8 mouse cellular contexts compared by ENCODE assay signal in genomic region chr8:95807861-95808260, GRCm38 (mm10). TPM values are rescaled to one million over a fixed set of nuclear protein-coding genes. Genes with fewer than 3 reads are reported as not detected.
DNase-seq lines count a peak whose midpoint lies in the region; ATAC-seq and TF ChIP-seq lines count a peak whose summit lies in the region.

No protein-coding gene starts in this region.

- WGBS in forebrain, embryonic 12.5 days = under 1% methylated on average over 20 of the region's 20 CpGs
- 0% methylated on average over 20 of the region's 20 CpGs for WGBS in heart, postnatal 0 days
- under 1% methylated on average over 20 of the region's 20 CpGs for WGBS in liver, embryonic 16.5 days (ENCODE audit: insufficient replicate concordance)
- under 1% methylated on average over 20 of the region's 20 CpGs for WGBS in neural tube, embryonic 13.5 days

- peaks cover 58% of the 10 kb centered on the region for H3K4me1 ChIP-seq in E14TG2a.4 (replicated peaks; ENCODE audit: low read depth, low read length)
- peaks cover 20% of the 10 kb centered on the region for H3K4me1 ChIP-seq in forebrain, embryonic 12.5 days
- peaks cover 45% of the 10 kb centered on the region for H3K4me1 ChIP-seq in heart, postnatal 0 days (ENCODE audit: control insufficient read depth, insufficient read depth)
- H3K4me1 ChIP-seq in liver, embryonic 16.5 days (ENCODE audit: control insufficient read depth, low read depth, low read length) = peaks cover 27% of the 10 kb centered on the region
- H3K4me1 ChIP-seq in neural tube, embryonic 13.5 days (replicated peaks) = peaks cover 19% of the 10 kb centered on the region
- H3K4me1 ChIP-seq in testis, adult 2 months (ENCODE audit: control insufficient read depth, insufficient read depth, low read length) = peaks cover 8% of the 10 kb centered on the region; the same call in 1 of the 2 replicates

- no peak for TF ChIP-seq CTCF in E14TG2a.4 (conservative IDR thresholded peaks at IDR 0.05; ENCODE audit: low read length)
- no peak for TF ChIP-seq CTCF in heart, postnatal 0 days (IDR thresholded peaks at IDR 0.05; ENCODE audit: low read depth)
- TF ChIP-seq CTCF in testis, adult 2 months (IDR thresholded peaks at IDR 0.05; ENCODE audit: control insufficient read depth, insufficient read depth, insufficient replicate concordance, low read depth, low read length) = no peak

- peak overlapping the region; percentile 93 for H3K27ac ChIP-seq in forebrain, embryonic 12.5 days
- H3K27ac ChIP-seq in heart, postnatal 0 days (ENCODE audit: low read depth) = peak overlapping the region; percentile 99
- H3K27ac ChIP-seq in liver, embryonic 16.5 days (ENCODE audit: low read length) = peak overlapping the region; percentile 96
- peak overlapping the region; percentile 96 for H3K27ac ChIP-seq in neural tube, embryonic 13.5 days (replicated peaks)
- H3K27ac ChIP-seq in testis, adult 2 months (ENCODE audit: control insufficient read depth, insufficient read depth, low read depth, low read length) = peak overlapping the region; percentile 95

- peak overlapping the region; percentile 51; the same call in 1 of the 2 replicates for H3K9ac ChIP-seq in forebrain, embryonic 12.5 days
- H3K9ac ChIP-seq in heart, postnatal 0 days (replicated peaks; ENCODE audit: low read depth, low read length) = peak overlapping the region; percentile 99
- H3K9ac ChIP-seq in liver, embryonic 16.5 days (ENCODE audit: low read depth, low read length) = peak overlapping the region; percentile 69
- H3K9ac ChIP-seq in neural tube, embryonic 13.5 days = peak overlapping the region; percentile 63

- H3K4me3 ChIP-seq in E14TG2a.4 (replicated peaks; ENCODE audit: low read length) = peak overlapping the region; percentile 97
- peak overlapping the region; percentile 98 for H3K4me3 ChIP-seq in forebrain, embryonic 12.5 days (replicated peaks)
- peak overlapping the region; percentile 98 for H3K4me3 ChIP-seq in heart, postnatal 0 days (ENCODE audit: low read depth, low read length)
- H3K4me3 ChIP-seq in liver, embryonic 16.5 days (ENCODE audit: low read depth, low read length) = peak overlapping the region; percentile 92
- H3K4me3 ChIP-seq in neural tube, embryonic 13.5 days = peak overlapping the region; percentile 99
- H3K4me3 ChIP-seq in testis, adult 2 months (ENCODE audit: control insufficient read depth, low read depth, low read length) = peak overlapping the region; percentile 92

- ATAC-seq in forebrain, embryonic 12.5 days (ENCODE audit: low FRiP score) = peak; percentile 93
- peak; percentile 90 for ATAC-seq in heart, postnatal 0 days (ENCODE audit: insufficient read depth, low read depth)
- peak; percentile 81 for ATAC-seq in liver, embryonic 16.5 days (ENCODE audit: low read depth)
- peak; percentile 96 for ATAC-seq in neural tube, embryonic 13.5 days (ENCODE audit: low read depth)

- TF ChIP-seq POLR2A in testis, adult 2 months (IDR thresholded peaks at IDR 0.05; ENCODE audit: control insufficient read depth, low read depth, low read length) = no peak; the same call in 1 of the 2 replicates

- DNase-seq in c-Kit-positive CD71-positive TER-119-positive erythroid progenitor cells, embryonic 14.5 days (ENCODE audit: low spot score) = peak; percentile 90
- DNase-seq in heart, postnatal 0 days (ENCODE audit: low spot score) = peak; percentile 97
- DNase-seq in kidney, postnatal 4 days = peak; percentile 92 to 96

- no peaks in the 10 kb centered on the region for H3K27me3 ChIP-seq in E14TG2a.4 (ENCODE audit: insufficient read depth, low read length)
- H3K27me3 ChIP-seq in forebrain, embryonic 12.5 days = no peaks in the 10 kb centered on the region
- H3K27me3 ChIP-seq in heart, postnatal 0 days (ENCODE audit: control insufficient read depth, insufficient read depth, low read length) = no peaks in the 10 kb centered on the region
- no peaks in the 10 kb centered on the region for H3K27me3 ChIP-seq in liver, embryonic 16.5 days (ENCODE audit: control insufficient read depth, insufficient read depth, low read depth, low read length)
- H3K27me3 ChIP-seq in neural tube, embryonic 13.5 days = no peaks in the 10 kb centered on the region
- no peaks in the 10 kb centered on the region for H3K27me3 ChIP-seq in testis, adult 2 months (ENCODE audit: control insufficient read depth, insufficient read depth, low read length)

- TF ChIP-seq EP300 in heart, postnatal 0 days (IDR thresholded peaks at IDR 0.05; ENCODE audit: low read depth) = no peak

- H3K36me3 ChIP-seq in E14TG2a.4 (ENCODE audit: insufficient read depth, low read length) = peaks cover 30% of the 10 kb centered on the region
- no peaks in the 10 kb centered on the region for H3K36me3 ChIP-seq in forebrain, embryonic 12.5 days (replicated peaks)
- H3K36me3 ChIP-seq in heart, postnatal 0 days (replicated peaks; ENCODE audit: control insufficient read depth, insufficient read depth, low read length) = no peaks in the 10 kb centered on the region
- H3K36me3 ChIP-seq in liver, embryonic 16.5 days (ENCODE audit: control insufficient read depth, insufficient read depth) = no peaks in the 10 kb centered on the region
- no peaks in the 10 kb centered on the region for H3K36me3 ChIP-seq in neural tube, embryonic 13.5 days
- H3K36me3 ChIP-seq in testis, adult 2 months (ENCODE audit: control insufficient read depth, insufficient read depth, low read length) = no peaks in the 10 kb centered on the region; the same call in 1 of the 2 replicates

- H3K9me3 ChIP-seq in E14TG2a.4 (ENCODE audit: low read length) = no peaks in the 10 kb centered on the region
- no peaks in the 10 kb centered on the region for H3K9me3 ChIP-seq in forebrain, embryonic 12.5 days
- no peaks in the 10 kb centered on the region for H3K9me3 ChIP-seq in heart, postnatal 0 days (replicated peaks; ENCODE audit: control insufficient read depth, low read length)
- no peaks in the 10 kb centered on the region for H3K9me3 ChIP-seq in liver, embryonic 16.5 days (replicated peaks; ENCODE audit: control insufficient read depth, low read length)
- no peaks in the 10 kb centered on the region for H3K9me3 ChIP-seq in neural tube, embryonic 13.5 days

- H3K4me2 ChIP-seq in forebrain, embryonic 12.5 days = peak overlapping the region; percentile 64
- peak overlapping the region; percentile 82 for H3K4me2 ChIP-seq in heart, postnatal 0 days (ENCODE audit: low read depth, low read length)
- H3K4me2 ChIP-seq in liver, embryonic 16.5 days (ENCODE audit: low read depth, low read length) = peak overlapping the region; percentile 94
- H3K4me2 ChIP-seq in neural tube, embryonic 13.5 days = peak overlapping the region; percentile 98

RNA-seq across cellular contexts. Expression of gene Cnot1, which starts 0.6 kb away (rescaled TPM):
- polyA plus RNA-seq in forebrain, embryonic 12.5 days (2016; fragmentation: Nextera tagmentation; extraction: Ambion mirVana) = 92.0 and 105 TPM in 2 replicates
- total RNA-seq in heart, postnatal 0 days (2014; rRNA removed; ENCODE audit: low replicate concordance) = 203 and 290 TPM in 2 replicates
- 21.0 and 22.7 TPM in 2 replicates for polyA plus RNA-seq in heart, postnatal 0 days (2015; fragmentation: Nextera tagmentation; extraction: Ambion mirVana)
- polyA plus RNA-seq in liver, embryonic 16.5 days (2015; fragmentation: Nextera tagmentation; extraction: Ambion mirVana) = 29.6 and 30.6 TPM in 2 replicates
- 42.9 and 43.9 TPM in 2 replicates for polyA plus RNA-seq in neural tube, embryonic 13.5 days (2015; fragmentation: Nextera tagmentation; extraction: Ambion mirVana)
- 205 and 236 TPM in 2 replicates for polyA plus RNA-seq in testis, adult 2 months (2012; rRNA removed)

RNA-seq across cellular contexts. Expression of gene Sap18b, which starts 17.3 kb away (rescaled TPM):
- polyA plus RNA-seq in forebrain, embryonic 12.5 days (2016; fragmentation: Nextera tagmentation; extraction: Ambion mirVana) = 355 and 368 TPM in 2 replicates
- 65.4 and 65.9 TPM in 2 replicates for total RNA-seq in heart, postnatal 0 days (2014; rRNA removed; ENCODE audit: low replicate concordance)
- polyA plus RNA-seq in heart, postnatal 0 days (2015; fragmentation: Nextera tagmentation; extraction: Ambion mirVana) = 283 and 292 TPM in 2 replicates
- polyA plus RNA-seq in liver, embryonic 16.5 days (2015; fragmentation: Nextera tagmentation; extraction: Ambion mirVana) = 180 and 207 TPM in 2 replicates
- 284 and 330 TPM in 2 replicates for polyA plus RNA-seq in neural tube, embryonic 13.5 days (2015; fragmentation: Nextera tagmentation; extraction: Ambion mirVana)
- 47.0 and 58.8 TPM in 2 replicates for polyA plus RNA-seq in testis, adult 2 months (2012; rRNA removed)

RNA-seq across cellular contexts. Expression of gene Slc38a7, which starts 45.5 kb away (rescaled TPM):
- 19.4 and 21.3 TPM in 2 replicates for polyA plus RNA-seq in forebrain, embryonic 12.5 days (2016; fragmentation: Nextera tagmentation; extraction: Ambion mirVana)
- total RNA-seq in heart, postnatal 0 days (2014; rRNA removed; ENCODE audit: low replicate concordance) = 8.7 and 12.5 TPM in 2 replicates
- polyA plus RNA-seq in heart, postnatal 0 days (2015; fragmentation: Nextera tagmentation; extraction: Ambion mirVana) = 7.2 and 7.8 TPM in 2 replicates
- polyA plus RNA-seq in liver, embryonic 16.5 days (2015; fragmentation: Nextera tagmentation; extraction: Ambion mirVana) = 7.8 and 9.8 TPM in 2 replicates
- 22.0 and 22.5 TPM in 2 replicates for polyA plus RNA-seq in neural tube, embryonic 13.5 days (2015; fragmentation: Nextera tagmentation; extraction: Ambion mirVana)
- 2.9 and 3.4 TPM in 2 replicates for polyA plus RNA-seq in testis, adult 2 months (2012; rRNA removed)

Comparison
In these comparisons a context has a peak if more than half of its experiments do, and no peak if none do; other contexts are left out.
1. Peak in every context shown above with its lines: DNase-seq, ATAC-seq, H3K4me3 ChIP-seq and H3K27ac ChIP-seq.